Comparison of ENCODE assay signal across 15 mouse cellular contexts in the genomic region with DNA sequence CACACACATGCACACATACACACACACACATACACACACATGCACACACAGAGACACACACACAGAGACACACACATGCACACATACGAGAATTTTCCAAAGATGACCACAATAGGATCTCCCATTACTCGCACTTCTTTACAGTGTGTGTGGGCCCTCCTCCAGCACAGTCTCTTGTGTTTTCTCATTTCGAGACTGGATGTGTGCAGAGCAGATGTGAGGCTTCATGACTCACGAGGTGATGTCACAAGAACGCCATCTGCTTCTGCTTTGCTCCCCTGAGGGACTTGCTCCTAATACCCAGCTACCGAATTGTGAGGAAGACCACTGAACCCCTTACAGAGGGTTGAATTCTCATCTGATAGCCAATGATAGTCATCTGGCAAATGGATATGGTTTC. TPM values are rescaled to one million over a fixed set of nuclear protein-coding genes. Genes with fewer than 3 reads are reported as not detected.
DNase-seq lines count a peak whose midpoint lies in the region; ATAC-seq lines count a peak whose summit lies in the region.
"Had no signal": no experiment of that assay in that cellular context is flagged by ENCODE, and none has a peak within 500 bp of the region (broad histone marks: within the 10 kb centered on the region; RNA-seq: fewer than 3 reads in every experiment).

No protein-coding gene starts in this region.

- H3K27me3 ChIP-seq in heart, embryonic 12.5 days (replicated peaks), result no peaks in the 10 kb centered on the region
- no peaks in the 10 kb centered on the region for H3K27me3 ChIP-seq in lung, embryonic 16.5 days (ENCODE audit: control insufficient read depth, insufficient read depth, low read depth, low read length)
- no peaks in the 10 kb centered on the region for H3K27me3 ChIP-seq in embryonic facial prominence, embryonic 11.5 days (ENCODE audit: control insufficient read depth, insufficient read depth, low read length)
- H3K27me3 ChIP-seq: intestine, embryonic 15.5 days; limb, embryonic 13.5 days had no signal

- no peak overlapping the region for H3K4me3 ChIP-seq in heart, embryonic 12.5 days
- H3K4me3 ChIP-seq in lung, embryonic 16.5 days (ENCODE audit: low read length), result no peak overlapping the region
- no peak overlapping the region for H3K4me3 ChIP-seq in embryonic facial prominence, embryonic 11.5 days (ENCODE audit: low read depth, low read length)
- H3K4me3 ChIP-seq: intestine, embryonic 15.5 days; limb, embryonic 13.5 days had no signal

- H3K4me2 ChIP-seq in heart, embryonic 12.5 days, result no peak overlapping the region
- H3K4me2 ChIP-seq in lung, embryonic 16.5 days (ENCODE audit: low read depth, low read length), result no peak overlapping the region
- no peak overlapping the region for H3K4me2 ChIP-seq in embryonic facial prominence, embryonic 11.5 days (ENCODE audit: low read depth, low read length)
- H3K4me2 ChIP-seq: intestine, embryonic 15.5 days; limb, embryonic 13.5 days had no signal

- no peak overlapping the region for H3K9ac ChIP-seq in heart, embryonic 12.5 days
- H3K9ac ChIP-seq in lung, embryonic 16.5 days (ENCODE audit: low read length), result no peak overlapping the region
- no peak overlapping the region for H3K9ac ChIP-seq in embryonic facial prominence, embryonic 11.5 days (replicated peaks; ENCODE audit: low read length)
- H3K9ac ChIP-seq: intestine, embryonic 15.5 days; limb, embryonic 13.5 days had no signal

- peak; percentile 31 for DNase-seq in heart, adult 8-10 months (ENCODE audit: low spot score)
- no peak for DNase-seq in lung, postnatal 14 days
- DNase-seq in embryonic facial prominence, embryonic 11.5 days (ENCODE audit: low spot score), result peak; percentile 9
- peak; percentile 10 for DNase-seq in lung, postnatal 10 days
- no peak for DNase-seq in c-Kit-positive CD71-positive TER-119-positive erythroid progenitor cells, embryonic 14.5 days (ENCODE audit: low spot score)
- DNase-seq: adrenal gland, postnatal 10 days; cerebellum, adult 2 months; kidney, postnatal 14 days; spleen, adult 18-20 months had no signal

- no peaks in the 10 kb centered on the region for H3K4me1 ChIP-seq in heart, embryonic 12.5 days (replicated peaks)
- no peaks in the 10 kb centered on the region for H3K4me1 ChIP-seq in lung, embryonic 16.5 days (replicated peaks; ENCODE audit: control insufficient read depth, insufficient read depth, low read length)
- no peaks in the 10 kb centered on the region for H3K4me1 ChIP-seq in embryonic facial prominence, embryonic 11.5 days (ENCODE audit: control insufficient read depth, insufficient read depth, low read length)
- H3K4me1 ChIP-seq: intestine, embryonic 15.5 days; limb, embryonic 13.5 days had no signal

- no peak overlapping the region for H3K27ac ChIP-seq in heart, embryonic 12.5 days (ENCODE audit: poor library complexity, severe bottlenecking)
- H3K27ac ChIP-seq in lung, embryonic 16.5 days (ENCODE audit: low read length), result no peak overlapping the region
- H3K27ac ChIP-seq in embryonic facial prominence, embryonic 11.5 days (replicated peaks; ENCODE audit: low read depth, low read length), result no peak overlapping the region
- H3K27ac ChIP-seq: intestine, embryonic 15.5 days; limb, embryonic 13.5 days; macrophage had no signal

- H3K36me3 ChIP-seq in heart, embryonic 12.5 days, result no peaks in the 10 kb centered on the region
- H3K36me3 ChIP-seq in lung, embryonic 16.5 days (ENCODE audit: control insufficient read depth, insufficient read depth, low read length), result no peaks in the 10 kb centered on the region
- H3K36me3 ChIP-seq in embryonic facial prominence, embryonic 11.5 days (replicated peaks; ENCODE audit: control insufficient read depth, insufficient read depth, low read depth, low read length), result no peaks in the 10 kb centered on the region
- H3K36me3 ChIP-seq: intestine, embryonic 15.5 days; limb, embryonic 13.5 days had no signal

- ATAC-seq in heart, embryonic 12.5 days (ENCODE audit: insufficient number of reproducible peaks, low FRiP score), result no peak
- peak; percentile 67 for ATAC-seq in lung, embryonic 16.5 days (ENCODE audit: low read depth)
- no peak for ATAC-seq in embryonic facial prominence, embryonic 11.5 days (replicated peaks; ENCODE audit: insufficient number of reproducible peaks, low FRiP score, low TSS enrichment, low read depth)
- no peak for ATAC-seq in cerebellum, adult (ENCODE audit: insufficient number of reproducible peaks, low FRiP score, low TSS enrichment)
- ATAC-seq: intestine, embryonic 15.5 days had no signal

- H3K9me3 ChIP-seq in heart, embryonic 12.5 days (replicated peaks), result no peaks in the 10 kb centered on the region
- no peaks in the 10 kb centered on the region for H3K9me3 ChIP-seq in lung, embryonic 16.5 days (ENCODE audit: control insufficient read depth, low read length)
- no peaks in the 10 kb centered on the region for H3K9me3 ChIP-seq in embryonic facial prominence, embryonic 11.5 days (replicated peaks; ENCODE audit: control insufficient read depth, low read length)
- H3K9me3 ChIP-seq: intestine, embryonic 15.5 days; limb, embryonic 13.5 days had no signal

- 74% methylated on average over 6 of the region's 6 CpGs for WGBS in heart, embryonic 12.5 days
- WGBS in lung, embryonic 16.5 days, result 51% methylated on average over 6 of the region's 6 CpGs
- 72% methylated on average over 6 of the region's 6 CpGs for WGBS in embryonic facial prominence, embryonic 11.5 days

RNA-seq across cellular contexts. Expression of a gene that starts 33.1 kb away (rescaled TPM):
- under 1 TPM; 0.20 to 0.34 (median 0.25) TPM for total RNA-seq in heart, adult 8-10 months (2022)
- 0.23 and 0.29 TPM in 2 replicates for polyA plus RNA-seq in heart, embryonic 12.5 days (2016; fragmentation: Nextera tagmentation; extraction: Ambion mirVana)
- 0.19 and 0.24 TPM in 2 replicates for polyA plus RNA-seq in lung, embryonic 16.5 days (2015; fragmentation: Nextera tagmentation; extraction: Ambion mirVana)
- polyA plus RNA-seq in embryonic facial prominence, embryonic 11.5 days (2014; fragmentation: Nextera tagmentation; extraction: Ambion mirVana), result 0.74 and 1.1 TPM in 2 replicates

Comparison
In these comparisons a context has a peak if more than half of its experiments do, and no peak if none do; other contexts are left out.
1. DNase-seq: peak in heart, adult 8-10 months (single experiment), embryonic facial prominence, embryonic 11.5 days (single experiment) and lung, postnatal 10 days (single experiment); none in lung, postnatal 14 days (single experiment) and c-Kit-positive CD71-positive TER-119-positive erythroid progenitor cells, embryonic 14.5 days (single experiment).